Mouse (Mus musculus) megakaryocyte, embryonic 14.5 days (primary cell): ENCODE data around the gene Ninj1. TPM values are rescaled to one million over a fixed set of nuclear protein-coding genes. Genes with fewer than 3 reads are reported as not detected.
A peak's percentile ranks its signal among the peaks of the same experiment; 100 is the strongest.

Experiments used
- H3K27me3 ChIP-seq: replicated peaks from 2 replicates; pipeline ENCODE3; 2012; ENCODE audit warnings: inconsistent platforms
- H3K36me3 ChIP-seq: replicated peaks from 2 replicates; pipeline ENCODE3; 2012; ENCODE audit warnings: low read length, inconsistent platforms, mixed read lengths
- H3K4me1 ChIP-seq: 2 replicates; pipeline ENCODE4 v1.6.1; 2012; ENCODE audit warnings: inconsistent platforms
- H3K4me3 ChIP-seq: replicated peaks from 2 replicates; pipeline ENCODE3; 2012; ENCODE audit warnings: moderate library complexity, mild to moderate bottlenecking, inconsistent platforms
- H3K9me3 ChIP-seq: 2 replicates; pipeline ENCODE4 v1.6.1; 2012; ENCODE audit warnings: inconsistent platforms
- FLI1 ChIP-seq: IDR thresholded peaks from 2 replicates; pipeline ENCODE4 v1.6.1; 2012; ENCODE audit warnings: low read length, inconsistent platforms, mixed read lengths
- GATA1 ChIP-seq: IDR thresholded peaks from 3 replicates; pipeline ENCODE4 v1.6.1; 2012; ENCODE audit warnings: mixed read lengths, low read length, inconsistent platforms, borderline replicate concordance
- polyA plus RNA-seq: library from polyadenylated mRNA; stranded (reverse); fragments of >175 nt; gene quantifications from 2 replicates; pipeline ENCODE4 v1.2.3, GENCODE M21; 2012; ENCODE audit warnings: low replicate concordance; ENCODE audit not compliant: insufficient read depth

Ninj1 gene
- polyA plus RNA-seq, 1 experiment: 866 TPM

DNA sequence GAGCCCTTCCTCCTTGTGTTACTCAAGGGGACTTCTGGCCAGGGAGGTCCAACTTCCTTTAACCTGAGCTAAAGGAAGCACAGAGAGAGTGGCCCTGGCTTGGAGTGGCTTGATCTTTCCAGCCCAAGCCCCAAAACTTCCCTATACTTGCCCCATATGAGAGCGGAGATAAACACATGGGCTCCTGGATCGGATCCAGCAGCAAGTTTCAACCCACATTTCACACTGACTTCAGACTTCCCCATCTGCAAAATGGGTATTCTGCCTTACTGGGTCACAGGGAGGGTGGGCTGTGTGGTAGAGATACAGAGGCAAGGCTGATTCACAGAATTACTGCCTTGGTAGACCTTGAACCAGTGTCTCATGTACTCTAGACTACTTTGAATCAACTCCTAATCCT, 56.2 kb downstream of the Ninj1 start:
- Histone ChIP-seq H3K4me3 (peak overlapping the region; percentile 99), H3K9me3 (no peaks in the 10 kb centered on the region), H3K36me3 (peaks cover 76% of the 10 kb centered on the region), H3K27me3 (no peaks in the 10 kb centered on the region), H3K4me1 (peaks cover 96% of the 10 kb centered on the region)
- TF ChIP-seq GATA1: no peak
- TF ChIP-seq FLI1: no peak

DNA sequence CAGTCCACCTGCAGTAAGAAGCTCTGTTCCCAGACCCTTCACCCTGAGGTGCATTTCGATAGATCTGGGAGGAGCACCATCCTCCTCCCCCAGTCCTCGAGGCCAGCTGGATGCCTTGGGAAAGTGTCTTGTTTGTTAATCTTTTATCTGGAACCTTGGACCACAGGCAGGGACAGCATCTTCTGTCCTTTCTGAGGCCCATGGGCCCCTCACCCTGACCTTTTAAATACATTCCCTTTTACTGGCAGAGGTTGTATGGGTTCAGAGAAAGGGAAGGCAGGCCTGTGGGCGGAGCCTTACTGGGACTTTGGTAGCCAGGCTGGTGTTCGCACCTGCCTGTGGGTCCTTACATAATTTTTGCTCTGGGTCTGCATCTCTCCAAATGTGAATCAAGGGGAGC, 58.0 kb downstream of the Ninj1 start:
- Histone ChIP-seq H3K9me3 (no peaks in the 10 kb centered on the region), H3K36me3 (peaks cover 58% of the 10 kb centered on the region), H3K4me3 (peak overlapping the region; percentile 99), H3K27me3 (no peaks in the 10 kb centered on the region), H3K4me1 (peaks cover 96% of the 10 kb centered on the region)
- TF ChIP-seq FLI1 (no peak), GATA1 (no peak)

Other genes starting within 250 kb of the Ninj1 start
- 60.7 and 71.7 TPM in 2 replicates for gene Fam120a, start 219.5 kb upstream of the Ninj1 start, polyA plus RNA-seq
- 0.02 and 0.35 TPM in 2 replicates for gene Wnk2, start 39.5 kb upstream of the Ninj1 start, polyA plus RNA-seq
- 534 and 845 TPM in 2 replicates for gene Card19, start 28.6 kb downstream of the Ninj1 start, polyA plus RNA-seq
- 289 and 697 TPM in 2 replicates for gene Susd3, start 61.2 kb downstream of the Ninj1 start, polyA plus RNA-seq
- gene Fgd3, start 132.8 kb downstream of the Ninj1 start, polyA plus RNA-seq: 9.1 and 10.4 TPM in 2 replicates
- 21.2 and 22.5 TPM in 2 replicates for gene Bicd2, start 154.1 kb downstream of the Ninj1 start, polyA plus RNA-seq
- gene Ippk, start 233.8 kb downstream of the Ninj1 start, polyA plus RNA-seq: 1.4 TPM in 1 of 2 replicates, not detected in the other